Mouse (Mus musculus) myocyte (in vitro differentiated cells): Measurements from ENCODE around the gene Snorc. TPM values are rescaled to one million over a fixed set of nuclear protein-coding genes. Genes with fewer than 3 reads are reported as not detected.

Experiments used
- H3K27me3 ChIP-seq: one replicate; pipeline ENCODE4 v1.6.1; 2011; ENCODE audit not compliant: control insufficient read depth, insufficient read depth, insufficient read length
- H3K36me3 ChIP-seq: one replicate; pipeline ENCODE4 v1.6.1; 2011; ENCODE audit not compliant: control insufficient read depth, insufficient read depth
- H3K4me2 ChIP-seq: one replicate; pipeline ENCODE4 v1.6.1; 2011; ENCODE audit warnings: low read depth, control low read depth
- H3K4me3 ChIP-seq: one replicate; pipeline ENCODE4 v1.5.1; 2011; ENCODE audit warnings: mild to moderate bottlenecking, control low read depth, moderate library complexity
- H3K79me2 ChIP-seq: one replicate; pipeline ENCODE4 v1.6.1; 2011; ENCODE audit not compliant: control insufficient read depth, insufficient read depth
- H3ac ChIP-seq: one replicate; pipeline ENCODE4 v1.6.1; 2011; ENCODE audit not compliant: control insufficient read depth, insufficient read length
- CEBPB ChIP-seq: IDR thresholded peaks from 2 replicates; pipeline ENCODE4 v1.6.1; 2011; ENCODE audit warnings: mild to moderate bottlenecking, moderate library complexity; ENCODE audit not compliant: poor library complexity, insufficient read depth, severe bottlenecking
- E2F4 ChIP-seq: IDR thresholded peaks from one replicate; pipeline ENCODE4 v1.6.1; 2011; ENCODE audit warnings: mild to moderate bottlenecking, control low read depth, moderate library complexity; ENCODE audit not compliant: insufficient read depth
- MAX ChIP-seq: IDR thresholded peaks from one replicate; pipeline ENCODE4 v1.6.1; 2011; ENCODE audit warnings: low read depth, mild to moderate bottlenecking, control low read depth
- MYOD1 ChIP-seq, 3 experiments: IDR thresholded peaks; one replicate each; pipeline ENCODE4 v1.6.1; 2011; ENCODE audit warnings: control low read depth in 2 of 3, low read depth in 2 of 3, mild to moderate bottlenecking in 2 of 3, moderate library complexity in 1 of 3; ENCODE audit not compliant: insufficient read length in 2 of 3, control insufficient read depth in 1 of 3
- MYOG ChIP-seq, 3 experiments: IDR thresholded peaks; one replicate each; pipeline ENCODE4 v1.6.1; 2011; ENCODE audit warnings: control low read depth in 2 of 3, low read depth in 2 of 3, mild to moderate bottlenecking in 2 of 3; ENCODE audit not compliant: insufficient read length in 2 of 3, control insufficient read depth in 1 of 3, insufficient read depth in 1 of 3
- POLR2A ChIP-seq: IDR thresholded peaks from one replicate; pipeline ENCODE4 v1.6.1; 2011; ENCODE audit warnings: low read depth, mild to moderate bottlenecking, control low read depth, moderate library complexity; ENCODE audit not compliant: insufficient read length
- POLR2AphosphoS2 ChIP-seq: IDR thresholded peaks from one replicate; pipeline ENCODE4 v1.6.1; 2011; ENCODE audit warnings: low read depth, control low read depth; ENCODE audit not compliant: insufficient read length
- REST ChIP-seq: IDR thresholded peaks from one replicate; pipeline ENCODE4 v1.6.1; 2011; ENCODE audit warnings: mild to moderate bottlenecking, control low read depth, moderate library complexity; ENCODE audit not compliant: insufficient read depth, insufficient read length
- SRF ChIP-seq: IDR thresholded peaks from one replicate; pipeline ENCODE4 v1.6.1; 2011; ENCODE audit warnings: low read depth; ENCODE audit not compliant: control insufficient read depth, insufficient read length
- TCF12 ChIP-seq: IDR thresholded peaks from one replicate; pipeline ENCODE4 v1.6.1; 2011; ENCODE audit warnings: mild to moderate bottlenecking, control low read depth; ENCODE audit not compliant: poor library complexity, insufficient read depth, severe bottlenecking
- TCF3 ChIP-seq: IDR thresholded peaks from one replicate; pipeline ENCODE4 v1.6.1; 2011; ENCODE audit warnings: low read depth, control low read depth; ENCODE audit not compliant: insufficient read length
- USF1 ChIP-seq: IDR thresholded peaks from one replicate; pipeline ENCODE4 v1.6.1; 2011; ENCODE audit warnings: low read depth, mild to moderate bottlenecking, control low read depth, moderate library complexity
- polyA plus RNA-seq: library from polyadenylated mRNA; unstranded; fragments of >200 nt; fragmentation: generic; extraction: Trizol; gene quantifications from one replicate; pipeline ENCODE4 v1.2.1, GENCODE M21; 2012; ENCODE audit warnings: missing spikeins

Snorc gene
- polyA plus RNA-seq, 1 experiment = not detected

GRCm38 (mm10) chr1:87509561-87510165 lies 39.6 kb downstream of the Snorc start, which contains the start of gene Neu2:
TSS of gene Neu2 (plus strand) at chr1:87509889.
- Histone ChIP-seq H3K27me3 (peaks cover 7% of the 10 kb centered on the region), H3K4me2 (peak within 1 kb of the TSS; percentile 92), H3ac (peak within 1 kb of the TSS; percentile 48), H3K4me3 (peak within 1 kb of the TSS; percentile 20), H3K36me3 (no peaks in the 10 kb centered on the region), H3K79me2 (no peaks in the 10 kb centered on the region)
- no peak for TF ChIP-seq CEBPB
- TF ChIP-seq MYOD1 (IDR thresholded peaks at IDR 0.05; ENCODE audit: control insufficient read depth in 1 of 3, insufficient read length in 2 of 3, low read depth in 2 of 3) = no peak
- no peak for TF ChIP-seq USF1
- TF ChIP-seq SRF = no peak
- no peak for TF ChIP-seq POLR2AphosphoS2
- no peak for TF ChIP-seq MAX
- TF ChIP-seq TCF12 = no peak
- TF ChIP-seq TCF3 = no peak
- no peak for TF ChIP-seq POLR2A
- no peak for TF ChIP-seq MYOG (IDR thresholded peaks at IDR 0.05; ENCODE audit: control insufficient read depth in 1 of 3, insufficient read depth in 1 of 3, insufficient read length in 2 of 3, low read depth in 2 of 3)
- no peak for TF ChIP-seq REST
- no peak for TF ChIP-seq E2F4

DNA sequence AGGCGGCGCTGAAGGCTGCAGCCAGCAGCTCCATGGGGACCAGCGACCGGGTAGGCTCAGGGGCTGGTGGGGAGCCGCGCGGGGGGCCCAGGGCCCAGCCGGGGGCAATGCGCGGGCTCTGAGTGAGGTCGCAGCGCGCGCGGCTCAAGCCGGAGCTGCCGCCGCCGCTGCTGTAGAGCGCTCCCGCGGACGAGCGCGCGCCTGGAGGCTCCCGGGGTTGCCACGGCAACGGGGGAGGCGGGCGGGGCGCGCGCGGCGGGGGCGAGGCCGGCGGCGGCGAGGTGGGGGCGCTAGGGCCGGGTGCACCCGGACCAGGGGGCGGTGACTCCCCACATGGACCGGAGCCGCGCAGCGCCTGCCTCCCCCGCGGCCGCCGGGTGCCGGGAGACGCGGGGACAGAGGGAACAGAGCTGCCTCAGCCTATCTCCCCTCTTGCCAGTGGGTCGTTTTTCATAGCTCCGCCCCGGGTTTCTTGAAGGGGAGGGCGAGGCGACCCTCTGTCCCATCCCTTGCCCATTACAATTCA lies 40.2 kb downstream of the Snorc start:
- TF ChIP-seq E2F4 = no peak
- TF ChIP-seq MAX = no peak
- no peak for TF ChIP-seq MYOD1 (IDR thresholded peaks at IDR 0.05; ENCODE audit: control insufficient read depth in 1 of 3, insufficient read length in 2 of 3, low read depth in 2 of 3)
- TF ChIP-seq SRF = no peak
- no peak for TF ChIP-seq MYOG (IDR thresholded peaks at IDR 0.05; ENCODE audit: control insufficient read depth in 1 of 3, insufficient read depth in 1 of 3, insufficient read length in 2 of 3, low read depth in 2 of 3)
- TF ChIP-seq POLR2AphosphoS2 = no peak
- no peak for TF ChIP-seq REST
- TF ChIP-seq TCF12 = no peak
- Histone ChIP-seq H3K4me2 (peak overlapping the region; percentile 92), H3ac (peak overlapping the region; percentile 48), H3K36me3 (no peaks in the 10 kb centered on the region), H3K27me3 (peaks cover 7% of the 10 kb centered on the region), H3K4me3 (peak overlapping the region; percentile 20), H3K79me2 (no peaks in the 10 kb centered on the region)

GRCm38 (mm10) chr1:87510845-87511244 lies 40.8 kb downstream of the Snorc start:
- no peak for TF ChIP-seq POLR2A
- TF ChIP-seq TCF12 = no peak
- TF ChIP-seq MYOG (IDR thresholded peaks at IDR 0.05; ENCODE audit: control insufficient read depth in 1 of 3, insufficient read depth in 1 of 3, insufficient read length in 2 of 3, low read depth in 2 of 3) = no peak
- TF ChIP-seq SRF = no peak
- no peak for TF ChIP-seq CEBPB
- no peak for TF ChIP-seq MYOD1 (IDR thresholded peaks at IDR 0.05; ENCODE audit: control insufficient read depth in 1 of 3, insufficient read length in 2 of 3, low read depth in 2 of 3)
- TF ChIP-seq REST = no peak
- TF ChIP-seq E2F4 = no peak
- no peak for TF ChIP-seq MAX
- no peak for TF ChIP-seq USF1
- TF ChIP-seq TCF3 = no peak
- TF ChIP-seq POLR2AphosphoS2 = no peak
- no peaks in the 10 kb centered on the region for H3K36me3 ChIP-seq
- H3K27me3 ChIP-seq = peaks cover 7% of the 10 kb centered on the region

DNA sequence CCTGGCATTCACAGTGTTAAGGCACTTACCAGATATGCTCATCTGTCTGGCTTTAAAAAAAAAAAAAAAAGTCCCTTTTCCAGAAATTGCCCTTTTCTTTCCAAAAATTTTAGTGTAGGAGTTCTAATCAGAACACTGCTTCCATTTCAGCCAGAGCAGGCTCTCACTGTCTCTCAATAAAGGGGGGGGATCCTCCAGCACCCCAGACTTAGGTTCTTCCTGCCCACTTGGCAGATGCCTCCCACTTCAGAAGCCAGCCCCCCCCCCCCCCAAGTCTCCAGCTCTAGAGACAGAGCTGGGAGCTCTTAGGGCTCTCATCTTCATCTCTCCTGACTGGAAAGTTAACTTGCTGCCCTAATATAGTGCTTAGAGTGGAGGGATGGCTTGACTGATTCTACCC lies 50.4 kb downstream of the Snorc start:
- Histone ChIP-seq H3K4me2 (peak overlapping the region; percentile 76), H3K4me3 (no peak overlapping the region), H3K36me3 (no peaks in the 10 kb centered on the region), H3K27me3 (no peaks in the 10 kb centered on the region), H3K79me2 (no peaks in the 10 kb centered on the region), H3ac (no peak overlapping the region)
- no peak for TF ChIP-seq TCF3
- no peak for TF ChIP-seq POLR2A
- TF ChIP-seq MYOD1 (IDR thresholded peaks at IDR 0.05; ENCODE audit: control insufficient read depth in 1 of 3, insufficient read length in 2 of 3, low read depth in 2 of 3) = no peak
- no peak for TF ChIP-seq CEBPB
- TF ChIP-seq MAX = no peak

More at GRCm38 (mm10) chr1:87510845-87511244, 40.8 kb downstream of the Snorc start:
- no peaks in the 10 kb centered on the region for H3K79me2 ChIP-seq
- no peak overlapping the region for H3ac ChIP-seq
- peak overlapping the region; percentile 92 for H3K4me2 ChIP-seq
- H3K4me3 ChIP-seq = no peak overlapping the region

DNA sequence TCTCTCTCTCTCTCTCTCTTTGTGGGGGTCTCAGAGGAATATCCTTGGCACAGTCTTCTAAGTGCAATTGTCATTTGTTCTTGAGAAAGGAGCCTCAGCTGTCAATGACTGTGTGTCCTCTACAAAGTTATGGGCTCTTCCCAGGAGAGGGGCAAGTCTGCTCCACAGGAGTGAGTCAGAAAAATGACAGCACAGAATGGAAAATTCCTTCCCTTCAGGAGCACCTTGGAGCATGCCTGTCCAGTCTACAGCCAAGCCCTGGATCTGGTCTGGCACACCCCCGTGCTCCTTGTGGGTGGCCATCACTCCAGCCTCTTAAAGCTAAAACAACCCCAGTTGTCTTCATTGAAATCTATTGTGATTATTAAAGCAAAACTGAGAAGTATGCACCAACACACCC lies 51.5 kb downstream of the Snorc start:
- TF ChIP-seq MYOD1 (IDR thresholded peaks at IDR 0.05; ENCODE audit: control insufficient read depth in 1 of 3, insufficient read length in 2 of 3, low read depth in 2 of 3) (no peak), MYOG (IDR thresholded peaks at IDR 0.05; ENCODE audit: control insufficient read depth in 1 of 3, insufficient read depth in 1 of 3, insufficient read length in 2 of 3, low read depth in 2 of 3) (no peak), TCF12 (no peak), MAX (no peak), TCF3 (no peak), E2F4 (no peak), REST (no peak), POLR2A (no peak), CEBPB (no peak), USF1 (no peak), POLR2AphosphoS2 (no peak), SRF (no peak)
- no peaks in the 10 kb centered on the region for H3K36me3 ChIP-seq
- H3K4me2 ChIP-seq = peak overlapping the region; percentile 76

More for the DNA sequence above, 51.5 kb downstream of the Snorc start:
- Histone ChIP-seq H3K27me3 (no peaks in the 10 kb centered on the region), H3K79me2 (no peaks in the 10 kb centered on the region), H3ac (no peak overlapping the region), H3K4me3 (no peak overlapping the region)
